Mouse (Mus musculus) kidney, postnatal 10 days (tissue): Measurements from ENCODE around the gene Zfp324.

Experiments
- DNase-seq: peaks from one replicate; pipeline ENCODE4 v3.0.0; 2021; ENCODE audit warnings: mixed read lengths

Zfp324 gene

GRCm38 (mm10) chr7:12970906-12971305 is 5.3 kb downstream of the Zfp324 start:
- no peak for DNase-seq

- peak; percentile 99 for DNase-seq
Observed at GRCm38 (mm10) chr7:12977682-12978389, 12.2 kb downstream of the Zfp324 start, which contains the start of gene Zfp446. Zfp446 (plus strand) TSS chr7:12977848.

GRCm38 (mm10) chr7:12978931-12979722 is 13.5 kb downstream of the Zfp324 start:
- no peak for DNase-seq

GRCm38 (mm10) chr7:12979776-12980175 is 14.1 kb downstream of the Zfp324 start:
- no peak for DNase-seq

- no peak for DNase-seq
Observed at GRCm38 (mm10) chr7:12980291-12980690, 14.7 kb downstream of the Zfp324 start.

- DNase-seq = no peak
Observed at GRCm38 (mm10) chr7:12985724-12986123, 20.1 kb downstream of the Zfp324 start.

GRCm38 (mm10) chr7:12986906-12987305 is 21.3 kb downstream of the Zfp324 start:
- no peak for DNase-seq

GRCm38 (mm10) chr7:12987409-12988189 is 22.0 kb downstream of the Zfp324 start:
- no peak for DNase-seq

GRCm38 (mm10) chr7:12992222-12992621 is 26.6 kb downstream of the Zfp324 start:
- peak; percentile 27 for DNase-seq

GRCm38 (mm10) chr7:12993148-12993547 is 27.5 kb downstream of the Zfp324 start:
- no peak for DNase-seq

GRCm38 (mm10) chr7:12995862-12996261 is 30.2 kb downstream of the Zfp324 start:
- no peak for DNase-seq

GRCm38 (mm10) chr7:12997230-12997629 is 31.6 kb downstream of the Zfp324 start:
- DNase-seq = no peak

GRCm38 (mm10) chr7:12998053-12998452 is 32.4 kb downstream of the Zfp324 start, which contains the start of gene Slc27a5:
Slc27a5 (minus strand) TSS chr7:12998192.
- DNase-seq = no peak

- DNase-seq = no peak
Observed at GRCm38 (mm10) chr7:12998851-12999250, 33.2 kb downstream of the Zfp324 start, which contains the start of gene Trim28. Trim28 (plus strand) TSS chr7:12999114.

- DNase-seq = no peak
Observed at GRCm38 (mm10) chr7:13001584-13001983, 35.9 kb downstream of the Zfp324 start.

GRCm38 (mm10) chr7:13003380-13003779 is 37.7 kb downstream of the Zfp324 start:
- DNase-seq = no peak

GRCm38 (mm10) chr7:13006011-13006410 is 40.4 kb downstream of the Zfp324 start:
- DNase-seq = no peak

GRCm38 (mm10) chr7:13006531-13006930 is 40.9 kb downstream of the Zfp324 start:
- peak; percentile 48 for DNase-seq

- DNase-seq = peak; percentile 16
Observed at GRCm38 (mm10) chr7:13007341-13008092, 41.9 kb downstream of the Zfp324 start.

GRCm38 (mm10) chr7:13009143-13010004 is 43.7 kb downstream of the Zfp324 start:
- DNase-seq = peak; percentile 95
